Mouse (Mus musculus) forebrain, embryonic 10.5 days (tissue): Measurements from ENCODE around the gene Gm28308. TPM values are rescaled to one million over a fixed set of nuclear protein-coding genes. Genes with fewer than 3 reads are reported as not detected.

Source experiments
- DNase-seq: peaks from one replicate; pipeline ENCODE4 v3.0.0-alpha.2; 2017; ENCODE audit warnings: low spot score; ENCODE audit errors: extremely low spot score
- H3K27ac ChIP-seq: fragments of 300-500 bp; sonication (generic); 2 replicates; pipeline ENCODE4 v1.5.1; 2016; ENCODE audit warnings: mild to moderate bottlenecking
- H3K27me3 ChIP-seq: fragments of 300-500 bp; sonication (generic); 2 replicates; pipeline ENCODE4 v1.6.1; 2016; ENCODE audit warnings: mild to moderate bottlenecking; ENCODE audit not compliant: poor library complexity, severe bottlenecking
- H3K36me3 ChIP-seq: fragments of 300-500 bp; sonication (generic); replicated peaks from 2 replicates; pipeline ENCODE4 v1.6.1; 2016; ENCODE audit warnings: mild to moderate bottlenecking, moderate library complexity
- H3K4me1 ChIP-seq: fragments of 300-500 bp; sonication (generic); 2 replicates; pipeline ENCODE4 v1.6.1; 2016
- H3K4me3 ChIP-seq: fragments of 300-500 bp; sonication (generic); 2 replicates; pipeline ENCODE4 v1.5.1; 2016; ENCODE audit warnings: mild to moderate bottlenecking, moderate library complexity
- H3K9me3 ChIP-seq: fragments of 300-500 bp; sonication (generic); 2 replicates; pipeline ENCODE4 v1.6.1; 2016; ENCODE audit warnings: mild to moderate bottlenecking, moderate library complexity
- WGBS: fragments of 180-500 bp; shearing (Covaris S2); methylation state at CpG from one replicate; pipeline ENCODE4 v1.1.7; 2016; 5-methylcytosine and 5-hydroxymethylcytosine counted together
- polyA plus RNA-seq: library from polyadenylated mRNA; unstranded; fragments of >200 nt; fragmentation: Nextera tagmentation; extraction: Ambion mirVana; gene quantifications from 2 replicates; pipeline ENCODE4 v1.2.1, GENCODE M21; 2016

The Gm28308 gene
- polyA plus RNA-seq, 1 experiment from 2014 or later, result not detected

GRCm38 (mm10) chr6:52243681-52244121, 30.6 kb upstream of the Gm28308 start:
- Histone ChIP-seq H3K4me3 (no peak overlapping the region), H3K36me3 (no peaks in the 10 kb centered on the region), H3K27ac (no peak overlapping the region), H3K4me1 (peaks cover 19% of the 10 kb centered on the region), H3K27me3 (peaks cover 100% of the 10 kb centered on the region), H3K9me3 (no peaks in the 10 kb centered on the region)
- no peak for DNase-seq
- WGBS, result 1% methylated on average over 12 of the region's 12 CpGs

GRCm38 (mm10) chr6:52242801-52243332, 29.7 kb upstream of the Gm28308 start:
- Histone ChIP-seq H3K9me3 (no peaks in the 10 kb centered on the region), H3K4me1 (peaks cover 19% of the 10 kb centered on the region), H3K36me3 (no peaks in the 10 kb centered on the region), H3K4me3 (no peak overlapping the region), H3K27ac (no peak overlapping the region), H3K27me3 (peaks cover 100% of the 10 kb centered on the region)
- 1% methylated on average over 4 of the region's 4 CpGs for WGBS
- no peak for DNase-seq

GRCm38 (mm10) chr6:52241001-52241621, 28.0 kb upstream of the Gm28308 start:
- Histone ChIP-seq H3K4me3 (no peak overlapping the region), H3K9me3 (no peaks in the 10 kb centered on the region), H3K4me1 (peaks cover 17% of the 10 kb centered on the region), H3K27me3 (peaks cover 100% of the 10 kb centered on the region), H3K27ac (no peak overlapping the region), H3K36me3 (no peaks in the 10 kb centered on the region)
- DNase-seq, result no peak
- WGBS, result 3% methylated on average over 9 of the region's 9 CpGs

GRCm38 (mm10) chr6:52240389-52241000, 27.4 kb upstream of the Gm28308 start, which contains the start of gene Hoxa10:
Gene Hoxa10 (minus strand): TSS chr6:52240854.
- WGBS, result 1% methylated on average over 35 of the region's 35 CpGs
- H3K4me3 ChIP-seq, result peak within 1 kb of the TSS; percentile 24; the same call in 1 of the 2 replicates
- H3K36me3 ChIP-seq, result no peaks in the 10 kb centered on the region
- H3K9me3 ChIP-seq, result no peaks in the 10 kb centered on the region
- peaks cover 100% of the 10 kb centered on the region for H3K27me3 ChIP-seq
- DNase-seq, result peak; percentile 85
- peaks cover 15% of the 10 kb centered on the region for H3K4me1 ChIP-seq
- H3K27ac ChIP-seq, result no peak within 1 kb of the TSS

GRCm38 (mm10) chr6:52239625-52240388, 26.7 kb upstream of the Gm28308 start:
- H3K4me3 ChIP-seq, result peak overlapping the region; percentile 24; the same call in 1 of the 2 replicates
- no peaks in the 10 kb centered on the region for H3K36me3 ChIP-seq
- H3K27me3 ChIP-seq, result peaks cover 100% of the 10 kb centered on the region
- 2% methylated on average over 30 of the region's 30 CpGs for WGBS
- H3K4me1 ChIP-seq, result peaks cover 8% of the 10 kb centered on the region
- no peak for DNase-seq
- H3K27ac ChIP-seq, result no peak overlapping the region
- H3K9me3 ChIP-seq, result no peaks in the 10 kb centered on the region

GRCm38 (mm10) chr6:52238976-52239375, 25.8 kb upstream of the Gm28308 start:
- H3K27ac ChIP-seq, result no peak overlapping the region
- WGBS, result 3% methylated on average over 7 of the region's 7 CpGs
- no peaks in the 10 kb centered on the region for H3K36me3 ChIP-seq
- H3K27me3 ChIP-seq, result peaks cover 100% of the 10 kb centered on the region
- no peak for DNase-seq
- no peaks in the 10 kb centered on the region for H3K9me3 ChIP-seq
- peaks cover 14% of the 10 kb centered on the region for H3K4me1 ChIP-seq
- H3K4me3 ChIP-seq, result no peak overlapping the region

- Histone ChIP-seq H3K4me3 (no peak overlapping the region), H3K27ac (no peak overlapping the region), H3K27me3 (peaks cover 100% of the 10 kb centered on the region), H3K4me1 (peaks cover 17% of the 10 kb centered on the region), H3K36me3 (no peaks in the 10 kb centered on the region), H3K9me3 (no peaks in the 10 kb centered on the region)
- 3% methylated on average over 7 of the region's 7 CpGs for WGBS
- DNase-seq, result no peak
These were observed 25.0 kb upstream of the Gm28308 start for GRCm38 (mm10) chr6:52238155-52238545.

GRCm38 (mm10) chr6:52237346-52238154, 24.4 kb upstream of the Gm28308 start:
- DNase-seq, result no peak
- 9% methylated on average over 10 of the region's 10 CpGs for WGBS
- Histone ChIP-seq H3K4me1 (peaks cover 17% of the 10 kb centered on the region), H3K9me3 (no peaks in the 10 kb centered on the region), H3K4me3 (no peak overlapping the region), H3K27ac (no peak overlapping the region), H3K36me3 (no peaks in the 10 kb centered on the region), H3K27me3 (peaks cover 100% of the 10 kb centered on the region)

GRCm38 (mm10) chr6:52236806-52237205, 23.7 kb upstream of the Gm28308 start:
- H3K4me3 ChIP-seq, result no peak overlapping the region
- H3K4me1 ChIP-seq, result peaks cover 17% of the 10 kb centered on the region
- H3K9me3 ChIP-seq, result no peaks in the 10 kb centered on the region
- H3K27me3 ChIP-seq, result peaks cover 100% of the 10 kb centered on the region
- no peaks in the 10 kb centered on the region for H3K36me3 ChIP-seq
- no peak for DNase-seq
- 10% methylated on average over 3 of the region's 3 CpGs for WGBS
- H3K27ac ChIP-seq, result no peak overlapping the region

GRCm38 (mm10) chr6:52235866-52236265, 22.7 kb upstream of the Gm28308 start:
- no peak for DNase-seq
- Histone ChIP-seq H3K4me1 (peaks cover 17% of the 10 kb centered on the region), H3K9me3 (no peaks in the 10 kb centered on the region), H3K27ac (no peak overlapping the region), H3K36me3 (no peaks in the 10 kb centered on the region), H3K27me3 (peaks cover 100% of the 10 kb centered on the region), H3K4me3 (no peak overlapping the region)
- 23% methylated on average over 6 of the region's 6 CpGs for WGBS

GRCm38 (mm10) chr6:52235267-52235666, 22.1 kb upstream of the Gm28308 start:
- Histone ChIP-seq H3K27ac (no peak overlapping the region), H3K4me1 (peaks cover 15% of the 10 kb centered on the region), H3K4me3 (no peak overlapping the region), H3K27me3 (peaks cover 100% of the 10 kb centered on the region), H3K9me3 (no peaks in the 10 kb centered on the region), H3K36me3 (no peaks in the 10 kb centered on the region)
- DNase-seq, result no peak
- WGBS, result 21% methylated on average over 9 of the region's 9 CpGs
